Mouse (Mus musculus) testis, adult 2 months (tissue): ENCODE measurements around the gene Tmem255b. TPM values are rescaled to one million over a fixed set of nuclear protein-coding genes. Genes with fewer than 3 reads are reported as not detected.

Experiments used
- H3K27ac ChIP-seq: fragments of 200-500 bp; 2 replicates; pipeline ENCODE4 v1.5.1; 2012; ENCODE audit warnings: low read depth, low read length; ENCODE audit not compliant: control insufficient read depth, insufficient read depth
- H3K27me3 ChIP-seq: fragments of 200-500 bp; 2 replicates; pipeline ENCODE4 v1.6.1; 2012; ENCODE audit warnings: mild to moderate bottlenecking, low read length, moderate library complexity; ENCODE audit not compliant: control insufficient read depth, insufficient read depth
- H3K36me3 ChIP-seq: fragments of 200-500 bp; 2 replicates; pipeline ENCODE4 v1.6.1; 2012; ENCODE audit warnings: mild to moderate bottlenecking, low read length; ENCODE audit not compliant: control insufficient read depth, insufficient read depth
- H3K4me1 ChIP-seq: fragments of 200-500 bp; 2 replicates; pipeline ENCODE4 v1.6.1; 2012; ENCODE audit warnings: low read length; ENCODE audit not compliant: control insufficient read depth, insufficient read depth
- H3K4me3 ChIP-seq: fragments of 200-500 bp; 2 replicates; pipeline ENCODE4 v1.5.1; 2012; ENCODE audit warnings: low read depth, mild to moderate bottlenecking, low read length, moderate library complexity, mixed read lengths; ENCODE audit not compliant: control insufficient read depth
- CTCF ChIP-seq: fragments of 200-500 bp; IDR thresholded peaks from 2 replicates; pipeline ENCODE4 v1.5.1; 2012; ENCODE audit warnings: low read depth, mild to moderate bottlenecking, inconsistent platforms, low read length, moderate library complexity; ENCODE audit not compliant: control insufficient read depth, insufficient read depth, insufficient replicate concordance
- POLR2A ChIP-seq: fragments of 200-500 bp; IDR thresholded peaks from 2 replicates; pipeline ENCODE4 v1.6.1; 2012; ENCODE audit warnings: low read depth, mild to moderate bottlenecking, inconsistent platforms, low read length, moderate library complexity; ENCODE audit not compliant: control insufficient read depth
- polyA plus RNA-seq: library from polyadenylated mRNA; depleted of rRNA; stranded (reverse); fragments of >200 nt; gene quantifications from 2 replicates; pipeline ENCODE4 v1.2.3, GENCODE M21; 2012

The Tmem255b gene
- polyA plus RNA-seq, 1 experiment: 4.0 TPM

DNA sequence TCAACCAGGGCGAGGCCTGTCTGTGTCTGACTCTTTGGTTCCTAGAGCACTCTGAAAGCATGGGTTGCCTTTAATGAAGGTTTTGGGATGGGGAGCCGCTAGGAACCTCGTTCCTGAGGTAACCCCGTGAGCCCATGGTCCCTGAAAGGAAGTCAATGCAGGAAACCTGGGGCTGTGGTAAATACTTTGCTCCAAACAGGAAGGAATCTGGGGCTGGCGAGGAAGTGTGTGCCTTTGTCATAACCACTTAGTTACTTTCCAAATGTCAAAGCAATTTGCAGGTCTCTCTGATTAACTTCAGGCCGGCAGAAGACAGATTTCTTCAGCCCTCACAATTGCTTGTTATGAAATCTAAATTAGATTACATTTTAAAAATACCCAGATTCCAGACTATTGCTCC lies 7.6 kb upstream of the Tmem255b start:
- Histone ChIP-seq H3K27ac (no peak overlapping the region), H3K4me3 (no peak overlapping the region), H3K36me3 (no peaks in the 10 kb centered on the region), H3K27me3 (no peaks in the 10 kb centered on the region), H3K4me1 (no peaks in the 10 kb centered on the region)
- TF ChIP-seq CTCF: no peak
- no peak for TF ChIP-seq POLR2A

DNA sequence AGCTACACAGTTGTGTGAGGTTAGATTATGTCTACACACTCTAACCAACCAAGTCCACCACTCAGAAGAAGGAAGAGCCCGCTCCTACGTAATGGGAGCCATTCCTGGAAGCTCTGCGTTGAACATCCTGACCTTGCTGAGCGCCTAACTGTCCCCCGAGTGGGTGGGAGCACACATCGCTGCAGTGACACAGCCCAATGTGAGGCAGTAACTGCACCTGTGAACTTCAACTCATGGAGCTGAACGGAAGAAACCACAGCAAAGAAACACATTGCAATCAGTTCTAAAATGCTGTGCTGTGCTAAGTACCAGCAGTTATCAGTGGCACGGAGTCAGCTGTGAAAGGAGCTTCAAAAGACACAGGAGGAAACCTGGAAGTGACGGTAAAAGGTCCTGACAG lies 6.8 kb upstream of the Tmem255b start:
- H3K27ac ChIP-seq: no peak overlapping the region
- H3K27me3 ChIP-seq: no peaks in the 10 kb centered on the region
- no peak overlapping the region for H3K4me3 ChIP-seq
- no peaks in the 10 kb centered on the region for H3K4me1 ChIP-seq
- H3K36me3 ChIP-seq: no peaks in the 10 kb centered on the region
- TF ChIP-seq CTCF (no peak), POLR2A (no peak)

DNA sequence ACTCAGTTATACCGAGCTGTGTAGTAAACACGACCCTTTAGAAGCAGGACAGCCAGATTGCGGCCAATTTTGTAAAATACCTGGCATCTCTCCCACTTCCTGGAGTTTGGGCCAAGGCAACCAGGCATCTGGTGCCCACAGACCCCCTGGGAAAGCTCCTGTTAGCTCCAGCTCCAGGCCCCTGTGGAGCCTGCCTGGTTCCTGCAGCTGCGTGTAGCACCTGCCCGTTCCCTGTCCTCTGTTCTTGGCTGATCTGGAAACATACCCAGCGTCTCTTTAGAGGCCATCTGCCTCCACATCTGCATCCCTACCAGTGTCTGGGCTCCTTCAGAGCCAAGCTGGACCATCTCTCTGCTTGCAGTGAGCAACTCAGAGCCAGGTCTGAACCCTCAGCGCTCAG lies 4.6 kb upstream of the Tmem255b start:
- no peak overlapping the region for H3K27ac ChIP-seq
- H3K4me1 ChIP-seq: no peaks in the 10 kb centered on the region
- no peaks in the 10 kb centered on the region for H3K27me3 ChIP-seq
- H3K36me3 ChIP-seq: no peaks in the 10 kb centered on the region
- no peak for TF ChIP-seq POLR2A
- H3K4me3 ChIP-seq: no peak overlapping the region

DNA sequence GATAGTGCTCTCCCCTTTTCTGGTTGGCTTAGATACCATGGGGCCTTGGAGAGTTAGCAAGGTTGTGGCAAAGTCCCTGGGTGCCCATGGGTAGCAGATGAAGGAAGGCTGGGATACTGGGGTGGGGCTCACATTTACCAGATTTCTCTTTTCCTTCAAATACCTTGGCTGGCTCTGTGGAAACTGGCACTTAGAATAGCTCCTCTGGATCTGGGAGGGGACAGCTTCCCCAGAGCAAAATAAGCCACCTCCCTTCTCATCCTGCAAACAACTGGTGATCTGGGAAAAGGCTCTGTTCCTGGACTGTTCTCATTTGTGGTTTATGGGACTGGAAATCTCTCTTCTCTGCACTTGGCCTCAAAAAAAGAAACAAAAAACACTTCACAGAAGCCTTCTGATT lies 4.1 kb upstream of the Tmem255b start:
- H3K4me3 ChIP-seq: no peak overlapping the region
- H3K27me3 ChIP-seq: no peaks in the 10 kb centered on the region
- no peaks in the 10 kb centered on the region for H3K4me1 ChIP-seq
- H3K27ac ChIP-seq: no peak overlapping the region
- H3K36me3 ChIP-seq: no peaks in the 10 kb centered on the region
- no peak for TF ChIP-seq CTCF
- TF ChIP-seq POLR2A: no peak

DNA sequence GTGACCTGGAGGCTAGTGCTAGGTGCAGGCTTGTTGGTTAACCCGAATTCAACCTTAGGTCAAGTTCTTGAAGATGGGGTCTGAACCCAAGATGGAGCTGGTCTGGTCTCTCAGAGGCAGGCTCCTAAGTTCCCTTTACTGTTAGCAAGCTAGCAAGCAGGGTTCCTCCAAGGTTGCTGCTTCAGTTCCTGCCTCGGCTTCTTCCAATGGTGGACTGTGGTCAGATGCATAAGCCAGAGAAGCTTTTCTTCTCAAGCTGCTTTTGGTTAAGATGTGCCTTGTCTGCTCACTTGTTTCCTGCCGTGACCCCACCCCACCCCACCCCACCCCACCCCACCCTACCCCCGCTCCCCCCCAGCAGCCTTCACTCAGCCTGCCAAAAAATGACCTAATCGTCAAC lies 1.9 kb upstream of the Tmem255b start:
- TF ChIP-seq POLR2A: no peak
- TF ChIP-seq CTCF: no peak
- Histone ChIP-seq H3K36me3 (no peaks in the 10 kb centered on the region), H3K27me3 (no peaks in the 10 kb centered on the region), H3K4me1 (no peaks in the 10 kb centered on the region), H3K27ac (no peak overlapping the region), H3K4me3 (no peak overlapping the region)

DNA sequence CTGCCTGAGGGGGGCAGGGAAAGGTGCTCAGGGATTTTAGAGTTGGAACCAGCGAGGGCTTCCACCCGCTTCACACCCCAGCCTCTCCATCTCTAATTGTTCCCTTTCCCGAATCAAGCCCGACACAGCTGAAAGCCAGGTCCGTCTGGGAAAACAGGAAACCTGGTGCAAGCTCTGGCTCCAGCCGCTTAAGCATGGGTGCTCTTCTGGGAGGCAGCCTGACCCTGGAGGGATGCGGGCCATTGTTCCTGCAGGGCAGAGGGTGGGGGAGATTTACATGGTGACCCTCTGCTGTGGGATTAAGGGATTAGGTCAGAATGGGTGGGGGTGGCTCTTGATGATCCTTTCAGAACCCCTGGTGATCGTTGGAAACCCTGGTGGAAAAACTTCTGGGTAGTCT lies 1.1 kb downstream of the Tmem255b start:
- H3K4me3 ChIP-seq: no peak overlapping the region
- H3K27ac ChIP-seq: no peak overlapping the region
- no peak for TF ChIP-seq POLR2A
- no peak for TF ChIP-seq CTCF

DNA sequence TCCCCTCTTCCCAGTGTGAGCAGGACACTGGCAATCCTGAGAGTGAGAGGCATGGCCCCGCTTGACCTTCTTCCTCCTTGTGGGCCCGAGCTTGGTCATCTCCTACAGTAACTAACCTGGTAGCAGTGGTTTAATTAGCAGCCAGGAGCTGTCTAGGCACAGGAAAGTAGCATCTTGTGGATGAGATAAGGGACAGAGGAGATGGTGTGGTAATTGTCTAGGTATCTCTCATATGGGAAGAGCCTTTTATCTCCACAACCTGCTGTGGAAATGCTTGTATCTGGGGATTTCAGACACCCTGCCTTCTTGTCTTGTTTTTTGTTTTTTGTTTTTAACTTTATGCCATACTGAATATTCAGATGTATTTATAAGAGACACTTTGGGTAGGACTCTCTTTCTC lies 2.5 kb downstream of the Tmem255b start:
- Histone ChIP-seq H3K4me1 (no peaks in the 10 kb centered on the region), H3K36me3 (no peaks in the 10 kb centered on the region), H3K4me3 (peak overlapping the region; percentile 40; the same call in 1 of the 2 replicates), H3K27me3 (no peaks in the 10 kb centered on the region), H3K27ac (no peak overlapping the region)
- TF ChIP-seq POLR2A: no peak
- no peak for TF ChIP-seq CTCF

More for the DNA sequence above, 1.1 kb downstream of the Tmem255b start:
- no peaks in the 10 kb centered on the region for H3K4me1 ChIP-seq
- no peaks in the 10 kb centered on the region for H3K36me3 ChIP-seq
- no peaks in the 10 kb centered on the region for H3K27me3 ChIP-seq

DNA sequence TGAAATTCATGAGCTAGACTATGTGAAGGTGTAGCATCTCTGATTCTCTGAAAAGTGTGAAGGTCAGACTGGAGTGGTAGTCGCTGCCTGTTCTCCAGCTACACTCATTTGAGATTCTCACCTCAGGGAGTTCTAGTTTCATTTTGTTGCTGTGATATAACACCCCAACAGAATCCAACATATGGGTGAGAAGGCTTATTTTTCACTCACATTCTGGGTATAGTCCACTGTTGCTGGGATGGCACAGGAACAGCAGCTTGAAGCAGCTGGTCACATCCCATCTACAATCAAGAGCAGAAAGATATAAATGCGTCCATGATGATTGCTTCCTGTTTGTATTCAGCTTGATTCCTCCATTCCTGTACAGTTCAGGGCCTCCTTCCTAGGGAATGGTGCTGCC lies 7.2 kb downstream of the Tmem255b start:
- Histone ChIP-seq H3K4me1 (no peaks in the 10 kb centered on the region), H3K36me3 (no peaks in the 10 kb centered on the region), H3K4me3 (no peak overlapping the region), H3K27ac (no peak overlapping the region), H3K27me3 (no peaks in the 10 kb centered on the region)
- no peak for TF ChIP-seq CTCF
- no peak for TF ChIP-seq POLR2A

DNA sequence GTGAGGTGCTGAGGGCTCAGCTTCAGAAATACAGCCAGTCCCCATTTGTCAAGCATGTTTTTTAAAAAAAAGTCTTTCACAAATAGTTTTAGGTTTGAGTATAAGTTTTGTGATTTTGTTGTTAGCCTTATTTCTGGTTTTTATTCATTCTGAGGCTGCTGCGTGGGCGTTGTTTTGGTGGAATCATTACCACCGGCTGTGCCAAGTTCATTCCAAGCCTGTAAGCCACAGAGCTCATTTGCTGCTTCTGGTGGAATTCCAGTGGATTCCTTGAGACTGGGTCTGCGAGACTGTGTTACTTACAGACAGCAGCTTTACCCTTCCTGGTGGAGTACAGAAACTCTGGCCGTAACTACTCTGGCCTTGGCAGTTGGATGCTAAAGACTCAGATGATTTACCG lies 11.5 kb downstream of the Tmem255b start:
- Histone ChIP-seq H3K36me3 (no peaks in the 10 kb centered on the region), H3K4me1 (no peaks in the 10 kb centered on the region), H3K27me3 (no peaks in the 10 kb centered on the region), H3K4me3 (no peak overlapping the region), H3K27ac (no peak overlapping the region)
- no peak for TF ChIP-seq POLR2A
- no peak for TF ChIP-seq CTCF
